ENCODE assay signal across 11 mouse cellular contexts in genomic region chr11:111212702-111213328, GRCm38 (mm10).
DNase-seq lines count a peak whose midpoint lies in the region; ATAC-seq and TF ChIP-seq lines count a peak whose summit lies in the region.
"Had no signal": no experiment of that assay in that cellular context is flagged by ENCODE, and none has a peak within 500 bp of the region (broad histone marks: within the 10 kb centered on the region; RNA-seq: fewer than 3 reads in every experiment).

No protein-coding gene starts in this region.

- WGBS in heart, embryonic 16.5 days: 53% methylated on average over 5 of the region's 5 CpGs
- 28% methylated on average over 5 of the region's 5 CpGs for WGBS in forebrain, embryonic 10.5 days
- 15% methylated on average over 5 of the region's 5 CpGs for WGBS in hindbrain, postnatal 0 days
- 32% methylated on average over 5 of the region's 5 CpGs for WGBS in neural tube, embryonic 12.5 days

- no peaks in the 10 kb centered on the region for H3K9me3 ChIP-seq in heart, embryonic 16.5 days (replicated peaks; ENCODE audit: control insufficient read depth, low read length)
- peaks cover 9% of the 10 kb centered on the region for H3K9me3 ChIP-seq in forebrain, embryonic 10.5 days
- H3K9me3 ChIP-seq in hindbrain, postnatal 0 days (ENCODE audit: low read length): no peaks in the 10 kb centered on the region
- H3K9me3 ChIP-seq in neural tube, embryonic 12.5 days: no peaks in the 10 kb centered on the region

- ATAC-seq in heart, embryonic 16.5 days (replicated peaks; ENCODE audit: extremely low read depth, insufficient read depth, low FRiP score): no peak
- no peak for ATAC-seq in hindbrain, postnatal 0 days
- no peak for ATAC-seq in neural tube, embryonic 12.5 days (ENCODE audit: low FRiP score, low read depth)
- ATAC-seq in inflammation-experienced regulatory T-cells, adult 6 months: no peak
- ATAC-seq: lung, postnatal 0 days had no signal

- no peaks in the 10 kb centered on the region for H3K27me3 ChIP-seq in heart, embryonic 16.5 days (ENCODE audit: control insufficient read depth, insufficient read depth, low read length)
- no peaks in the 10 kb centered on the region for H3K27me3 ChIP-seq in forebrain, embryonic 10.5 days (ENCODE audit: poor library complexity, severe bottlenecking)
- H3K27me3 ChIP-seq in hindbrain, postnatal 0 days (ENCODE audit: insufficient read depth, low read length): no peaks in the 10 kb centered on the region
- H3K27me3 ChIP-seq in neural tube, embryonic 12.5 days (replicated peaks): no peaks in the 10 kb centered on the region
- H3K27me3 ChIP-seq: CH12.LX had no signal

- no peaks in the 10 kb centered on the region for H3K36me3 ChIP-seq in heart, embryonic 16.5 days (ENCODE audit: control insufficient read depth, insufficient read depth)
- no peaks in the 10 kb centered on the region for H3K36me3 ChIP-seq in forebrain, embryonic 10.5 days (replicated peaks)
- no peaks in the 10 kb centered on the region for H3K36me3 ChIP-seq in hindbrain, postnatal 0 days (ENCODE audit: insufficient read depth, low read length)
- no peaks in the 10 kb centered on the region for H3K36me3 ChIP-seq in neural tube, embryonic 12.5 days

- no peak overlapping the region for H3K4me3 ChIP-seq in heart, embryonic 16.5 days (ENCODE audit: low read length)
- H3K4me3 ChIP-seq in forebrain, embryonic 10.5 days: peak overlapping the region; percentile 32; the same call in 1 of the 2 replicates
- no peak overlapping the region for H3K4me3 ChIP-seq in hindbrain, postnatal 0 days (ENCODE audit: low read length)
- H3K4me3 ChIP-seq in neural tube, embryonic 12.5 days: no peak overlapping the region

- H3K27ac ChIP-seq in heart, embryonic 16.5 days (ENCODE audit: low read length): peak overlapping the region; percentile 70
- peak overlapping the region; percentile 86 for H3K27ac ChIP-seq in forebrain, embryonic 10.5 days
- peak overlapping the region; percentile 32; the same call in 1 of the 2 replicates for H3K27ac ChIP-seq in hindbrain, postnatal 0 days
- H3K27ac ChIP-seq in neural tube, embryonic 12.5 days: no peak overlapping the region

- no peak for DNase-seq in heart, adult 9 months (ENCODE audit: low spot score in 2 of 2)
- DNase-seq in forebrain, embryonic 10.5 days (ENCODE audit: extremely low spot score, low spot score): peak; percentile 24
- no peak for DNase-seq in hindbrain, postnatal 0 days (ENCODE audit: low spot score)
- DNase-seq in gastrocnemius, postnatal 4 days (ENCODE audit: low spot score in 2 of 2): no peak
- DNase-seq in testis, postnatal 14 days (ENCODE audit: low spot score): no peak
- DNase-seq: gastrocnemius, postnatal 14 days had no signal

- peaks cover 21% of the 10 kb centered on the region for H3K4me1 ChIP-seq in heart, embryonic 16.5 days (ENCODE audit: control insufficient read depth, insufficient read depth, low read length)
- peaks cover 27% of the 10 kb centered on the region for H3K4me1 ChIP-seq in forebrain, embryonic 10.5 days
- H3K4me1 ChIP-seq in hindbrain, postnatal 0 days (ENCODE audit: insufficient read depth, low read length): peaks cover 9% of the 10 kb centered on the region; the same call in 1 of the 2 replicates
- peaks cover 14% of the 10 kb centered on the region for H3K4me1 ChIP-seq in neural tube, embryonic 12.5 days

- no peak for TF ChIP-seq CTCF in hindbrain, postnatal 0 days (IDR thresholded peaks at IDR 0.05; ENCODE audit: low read depth)

- H3K4me2 ChIP-seq in heart, embryonic 16.5 days (ENCODE audit: low read depth, low read length): no peak overlapping the region
- no peak overlapping the region for H3K4me2 ChIP-seq in hindbrain, postnatal 0 days (ENCODE audit: low read depth, low read length)
- H3K4me2 ChIP-seq in neural tube, embryonic 12.5 days (replicated peaks): 0 out of 2 replicates have a peak overlapping the region, but pooled peaks have one; percentile 16

- H3K9ac ChIP-seq in heart, embryonic 16.5 days (ENCODE audit: low read length): no peak overlapping the region
- no peak overlapping the region for H3K9ac ChIP-seq in hindbrain, postnatal 0 days (replicated peaks; ENCODE audit: low read length)
- no peak overlapping the region for H3K9ac ChIP-seq in neural tube, embryonic 12.5 days
